Mouse (Mus musculus) 3134 (cell line): ENCODE results near the gene Dact3.

Experiments
- DNase-seq: peaks from one replicate; pipeline ENCODE4 v3.0.0-alpha.2; 2011; ENCODE audit warnings: low spot score; ENCODE audit not compliant: insufficient read length; ENCODE audit errors: extremely low read depth

The Dact3 gene

DNA sequence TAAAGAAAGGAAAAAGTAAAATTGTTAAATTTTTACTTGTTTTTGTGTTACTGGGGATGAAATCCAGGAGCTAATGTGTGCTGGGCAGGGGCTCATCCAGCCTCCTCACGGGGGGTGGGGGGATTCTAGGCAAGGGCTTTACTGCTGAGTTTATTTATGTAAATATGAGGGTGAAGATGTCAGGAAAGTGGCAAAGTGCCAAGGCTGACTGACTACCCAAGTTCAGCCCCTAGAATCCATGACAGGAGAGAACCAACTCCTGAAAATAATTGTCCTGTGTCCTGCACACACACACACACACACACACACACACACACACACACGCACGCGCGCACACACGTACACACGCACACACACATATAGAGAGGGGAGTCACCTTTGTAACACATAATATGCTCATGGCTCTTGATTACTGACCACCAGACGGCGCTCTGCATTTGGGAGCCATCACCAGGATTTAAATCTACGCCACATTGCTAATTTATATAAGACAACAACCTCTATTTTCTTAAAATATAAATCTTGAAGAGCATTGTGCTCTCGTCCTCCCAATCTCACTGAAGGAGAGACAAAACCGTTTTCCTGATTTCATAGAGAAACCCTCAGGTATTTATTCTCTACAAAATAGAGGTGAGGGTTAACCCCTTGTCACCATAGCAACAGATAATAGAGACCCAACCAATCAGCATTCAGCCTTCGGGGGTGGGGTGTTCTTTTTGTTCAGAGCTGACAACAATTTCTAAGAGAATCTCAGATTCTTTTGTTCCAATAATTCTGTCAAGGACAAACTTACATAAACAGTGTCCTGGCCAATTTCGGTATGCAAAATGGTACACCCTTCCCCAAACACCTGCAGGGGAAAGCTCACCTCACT is 57.8 kb downstream of the Dact3 start:
- no peak for DNase-seq
